Mouse (Mus musculus) right cerebral cortex, postnatal 14 days (tissue): ENCODE data around the gene Tns3.

Source experiments
- DNase-seq: peaks from one replicate; pipeline ENCODE4 v3.0.0; 2022

Gene Tns3

DNA sequence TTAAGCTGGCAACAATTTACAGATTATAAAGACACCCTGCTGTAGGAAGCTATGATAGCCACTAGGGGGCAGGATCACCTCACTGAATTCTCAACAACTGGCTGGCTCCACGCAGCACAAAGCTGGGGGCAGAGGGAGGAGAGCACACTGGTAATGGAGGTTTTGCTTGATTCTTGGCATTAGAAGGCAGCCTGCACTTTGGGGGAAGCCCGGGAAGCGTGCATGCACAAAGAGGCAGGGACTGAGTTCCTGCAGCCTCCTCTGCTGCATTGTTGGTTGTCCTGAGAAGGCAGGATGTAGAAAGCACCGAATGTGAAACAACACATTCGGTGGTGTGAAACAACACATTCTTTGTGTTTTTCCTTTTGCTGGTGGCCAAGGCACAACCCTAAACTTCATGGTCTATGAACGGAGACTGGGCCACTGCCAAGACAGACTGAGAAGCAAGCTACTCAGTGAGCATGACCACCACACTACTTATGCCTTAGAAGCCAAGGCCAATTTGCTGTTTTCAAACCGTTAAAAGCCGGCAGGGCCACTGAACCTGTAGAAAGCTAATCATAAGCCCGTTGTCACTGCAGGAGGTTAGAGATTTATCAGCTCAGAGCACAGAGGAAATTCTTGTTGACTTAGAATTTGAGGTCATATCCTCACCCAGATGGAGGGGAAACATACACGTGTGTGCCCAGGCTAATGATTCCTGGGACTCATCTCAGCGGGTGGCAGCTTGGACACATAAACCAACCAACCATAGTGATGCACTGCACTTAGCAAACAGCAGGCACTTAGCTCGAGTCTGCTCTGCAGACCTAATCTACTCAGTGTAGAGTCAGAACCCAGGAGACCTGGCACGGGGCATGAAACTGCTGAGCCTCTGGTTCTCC lies 239.8 kb downstream of the Tns3 start:
- peak; percentile 67 for DNase-seq

DNA sequence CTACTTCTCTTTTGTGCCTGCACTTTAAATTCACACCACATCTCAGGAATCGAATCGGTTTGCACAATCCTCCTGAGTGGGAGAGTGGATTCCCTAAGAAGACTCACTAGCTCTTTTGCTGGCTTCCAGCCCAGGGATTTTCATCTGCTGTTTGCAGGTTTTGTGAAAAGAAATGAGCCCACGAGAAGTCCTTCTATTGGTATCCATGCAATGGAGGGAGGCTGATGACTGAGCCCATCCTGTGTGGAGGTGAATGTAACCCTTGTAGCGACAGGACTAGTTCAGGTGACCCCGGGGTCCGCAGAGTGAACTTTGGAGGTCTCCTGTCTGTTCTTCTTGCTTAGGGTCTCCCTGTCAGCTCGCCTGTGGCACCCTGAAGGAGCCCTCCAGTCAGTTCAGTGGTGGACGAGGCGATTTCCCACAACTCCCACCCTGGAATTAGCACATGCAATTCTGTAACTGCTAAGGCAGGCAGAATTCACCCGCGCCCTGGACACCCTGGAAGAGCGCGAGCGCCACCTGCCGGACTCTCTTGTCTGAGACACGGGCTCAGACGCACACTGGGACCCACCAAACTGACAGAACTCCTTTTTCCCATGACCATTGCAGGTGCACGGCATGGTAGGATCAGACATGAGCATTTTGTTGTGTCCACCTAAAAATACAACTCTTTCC lies 259.0 kb downstream of the Tns3 start:
- DNase-seq = peak; percentile 81

DNA sequence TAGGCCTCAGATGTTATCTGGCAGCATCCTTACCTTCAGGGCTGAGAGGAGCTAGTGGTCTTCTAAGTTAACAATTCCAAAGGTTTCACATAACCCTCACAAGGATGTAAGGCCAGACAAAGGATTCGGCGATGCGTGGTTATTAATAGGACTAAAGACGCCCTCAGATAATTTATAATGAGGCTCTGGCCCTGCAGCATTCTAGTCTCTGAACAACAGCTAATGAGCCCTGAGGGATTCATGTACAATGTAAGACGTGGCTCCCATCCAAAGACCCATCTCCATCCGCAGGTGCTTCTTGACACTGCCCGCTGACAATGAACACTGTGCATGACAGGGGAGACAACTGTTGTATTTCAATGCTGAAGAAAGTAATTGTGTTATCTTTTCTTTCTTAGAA lies 263.0 kb downstream of the Tns3 start:
- DNase-seq = no peak

DNA sequence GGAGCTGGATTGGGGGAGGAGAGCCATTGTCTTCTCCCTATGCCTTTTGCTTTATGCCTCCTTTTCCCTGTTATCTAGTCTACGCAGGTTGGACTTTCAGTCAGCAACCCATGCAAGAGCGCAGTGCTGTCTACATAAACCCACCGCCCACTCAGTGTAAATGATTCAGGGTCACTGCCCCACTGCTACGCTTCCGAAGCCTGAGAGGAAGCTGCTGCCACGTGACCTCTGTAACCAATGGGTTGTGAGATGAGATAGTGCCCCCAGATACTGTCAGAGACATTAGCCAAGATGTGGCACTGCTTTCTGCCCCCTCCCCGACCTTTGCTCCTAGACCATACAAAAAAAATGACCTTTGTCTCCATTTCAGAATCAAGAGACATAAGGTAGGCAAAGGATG lies 268.0 kb downstream of the Tns3 start:
- no peak for DNase-seq

DNA sequence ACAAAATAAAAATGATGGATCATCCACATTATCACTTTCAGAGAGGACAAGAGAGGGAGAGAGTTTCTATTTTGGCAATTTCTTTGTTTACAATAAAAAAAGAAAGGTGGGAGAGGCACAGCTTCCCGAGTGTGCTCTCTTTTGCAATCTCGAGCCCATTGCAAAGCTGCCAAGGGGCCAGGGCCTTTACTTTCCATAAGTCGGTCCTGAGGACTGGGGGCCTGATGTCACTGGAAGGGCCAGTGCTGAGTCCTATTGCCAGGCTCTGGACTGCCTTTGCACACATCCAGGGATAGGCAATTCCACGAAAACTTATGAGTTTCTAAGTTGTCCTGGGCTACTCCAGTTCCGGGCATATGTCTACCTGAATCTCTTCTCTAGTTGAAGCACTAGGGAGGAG lies 272.8 kb downstream of the Tns3 start:
- no peak for DNase-seq

DNA sequence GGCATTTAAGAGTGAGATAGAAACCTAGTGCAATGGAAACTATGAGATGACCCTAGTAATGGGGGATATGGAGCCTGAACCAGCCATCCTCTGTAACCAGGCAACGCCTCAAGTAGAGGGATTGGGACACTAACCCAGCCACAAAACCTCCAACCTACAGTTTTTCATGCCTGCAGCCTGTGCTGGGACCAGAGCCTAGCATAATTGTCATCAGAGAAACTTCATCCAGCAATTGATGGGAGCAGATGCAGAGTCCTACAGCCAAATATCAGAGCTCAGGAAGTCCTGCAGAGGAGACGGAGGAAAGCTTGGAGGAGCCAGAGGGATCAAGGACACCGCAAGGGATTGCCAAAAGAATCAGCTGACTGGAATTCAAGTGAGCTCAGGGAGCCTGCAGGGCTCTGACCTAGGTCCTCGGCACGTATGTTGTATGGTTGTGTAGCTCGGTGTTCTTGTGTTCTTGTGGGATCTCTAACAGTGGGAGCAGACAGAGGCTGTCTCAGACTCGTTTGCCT lies 278.4 kb downstream of the Tns3 start:
- no peak for DNase-seq
